Mouse (Mus musculus) G1E (cell line): ENCODE data around the gene Ugt1a6b. TPM values are rescaled to one million over a fixed set of nuclear protein-coding genes. Genes with fewer than 3 reads are reported as not detected.

Source experiments
- ATAC-seq: 2 replicates; pipeline ENCODE4 v1.8.0; 2016; ENCODE audit warnings: mild to moderate bottlenecking; ENCODE audit not compliant: insufficient number of reproducible peaks, poor library complexity, low FRiP score, severe bottlenecking; ENCODE audit errors: extremely low read depth
- DNase-seq: peaks from one replicate; pipeline ENCODE4 v3.0.0; 2012; ENCODE audit warnings: low spot score
- H3K27me3 ChIP-seq: 2 replicates; pipeline ENCODE4 v1.6.1; 2012; ENCODE audit warnings: mild to moderate bottlenecking, low read length, inconsistent platforms; ENCODE audit not compliant: insufficient read depth
- H3K36me3 ChIP-seq: replicated peaks from 2 replicates; pipeline ENCODE3; 2012; ENCODE audit warnings: mild to moderate bottlenecking, inconsistent platforms
- H3K4me1 ChIP-seq: 2 replicates; pipeline ENCODE4 v1.6.1; 2012; ENCODE audit warnings: low read depth, low read length, inconsistent platforms, mixed read lengths; ENCODE audit not compliant: insufficient read depth
- H3K4me3 ChIP-seq: 2 replicates; pipeline ENCODE4 v1.5.1; 2012; ENCODE audit warnings: low read depth, mild to moderate bottlenecking, inconsistent platforms, low read length, moderate library complexity, mixed read lengths
- H3K9me3 ChIP-seq: replicated peaks from 2 replicates; pipeline ENCODE4 v1.6.1; 2012; ENCODE audit warnings: inconsistent platforms
- CTCF ChIP-seq: IDR thresholded peaks from 2 replicates; pipeline ENCODE4 v1.5.1; 2012; ENCODE audit warnings: low read depth, low read length, inconsistent platforms, mixed read lengths
- GATA1 ChIP-seq: IDR thresholded peaks from 2 replicates; pipeline ENCODE4 v1.6.1; 2012; ENCODE audit warnings: borderline replicate concordance, low read length, inconsistent platforms, mixed read lengths
- GATA2 ChIP-seq: IDR thresholded peaks from 2 replicates; pipeline ENCODE4 v1.6.1; 2012; ENCODE audit warnings: low read depth, low read length, inconsistent platforms, borderline replicate concordance
- POLR2AphosphoS5 ChIP-seq: IDR thresholded peaks from 2 replicates; pipeline ENCODE4 v1.6.1; 2012; ENCODE audit warnings: low read depth, low read length, inconsistent platforms; ENCODE audit not compliant: insufficient replicate concordance
- TAL1 ChIP-seq: conservative IDR thresholded peaks from 2 replicates; pipeline ENCODE4 v1.6.1; 2012; ENCODE audit warnings: low read depth, low read length, inconsistent platforms, mixed read lengths
- polyA plus RNA-seq: library from polyadenylated mRNA; stranded (reverse); fragments of >175 nt; gene quantifications from 2 replicates; pipeline ENCODE4 v1.2.3, GENCODE M21; 2012
- total RNA-seq, 2 experiments: library from RNA; stranded (forward) in 1 of 2; stranded (reverse) in 1 of 2; fragments of 200-1000 nt in 1 of 2; fragments of >200 nt in 1 of 2; fragmentation: Nextera tagmentation in 1 of 2; gene quantifications; 2 replicates each; pipeline ENCODE4 v1.2.3; 2014 to 2017

Ugt1a6b gene
- total and polyA plus RNA-seq, 3 experiments: 0.27 TPM; not detected in 2

GRCm38 (mm10) chr1:88214462-88214952 lies 111.5 kb downstream of the Ugt1a6b start:
- ATAC-seq: no peak

GRCm38 (mm10) chr1:88215466-88216380 lies 112.7 kb downstream of the Ugt1a6b start:
- no peak overlapping the region for H3K4me3 ChIP-seq
- H3K9me3 ChIP-seq: no peaks in the 10 kb centered on the region
- ATAC-seq: no peak
- TF ChIP-seq GATA2 (no peak), CTCF (no peak), POLR2AphosphoS5 (no peak), TAL1 (no peak), GATA1 (no peak)
- no peak for DNase-seq
- H3K4me1 ChIP-seq: no peaks in the 10 kb centered on the region
- no peaks in the 10 kb centered on the region for H3K36me3 ChIP-seq
- H3K27me3 ChIP-seq: no peaks in the 10 kb centered on the region

More at GRCm38 (mm10) chr1:88214462-88214952, 111.5 kb downstream of the Ugt1a6b start:
- DNase-seq: no peak
- H3K9me3 ChIP-seq: no peaks in the 10 kb centered on the region
- no peaks in the 10 kb centered on the region for H3K27me3 ChIP-seq
- H3K36me3 ChIP-seq: no peaks in the 10 kb centered on the region
- no peak for TF ChIP-seq TAL1
- 0 out of 2 replicates have a peak, but pooled peaks have one; percentile 18 for TF ChIP-seq CTCF
- no peak overlapping the region for H3K4me3 ChIP-seq
- H3K4me1 ChIP-seq: no peaks in the 10 kb centered on the region

- H3K4me3 ChIP-seq: no peak overlapping the region
- H3K4me1 ChIP-seq: no peaks in the 10 kb centered on the region
- DNase-seq (no peak), ATAC-seq (no peak)
- TF ChIP-seq POLR2AphosphoS5 (no peak), GATA1 (no peak), TAL1 (no peak), GATA2 (no peak), CTCF (no peak)
- H3K36me3 ChIP-seq: no peaks in the 10 kb centered on the region
- H3K9me3 ChIP-seq: no peaks in the 10 kb centered on the region
- H3K27me3 ChIP-seq: no peaks in the 10 kb centered on the region
These were observed 113.5 kb downstream of the Ugt1a6b start for GRCm38 (mm10) chr1:88216551-88216950.

- TF ChIP-seq CTCF (0 out of 2 replicates have a peak, but pooled peaks have one; percentile 13), GATA2 (no peak)
- Histone ChIP-seq H3K36me3 (no peaks in the 10 kb centered on the region), H3K27me3 (no peaks in the 10 kb centered on the region), H3K4me1 (no peaks in the 10 kb centered on the region), H3K9me3 (no peaks in the 10 kb centered on the region), H3K4me3 (no peak overlapping the region)
- DNase-seq (no peak), ATAC-seq (no peak)
These were observed 114.1 kb downstream of the Ugt1a6b start for GRCm38 (mm10) chr1:88217144-88217543.

- DNase-seq (no peak), ATAC-seq (no peak)
- Histone ChIP-seq H3K4me1 (no peaks in the 10 kb centered on the region), H3K27me3 (no peaks in the 10 kb centered on the region), H3K36me3 (no peaks in the 10 kb centered on the region), H3K9me3 (no peaks in the 10 kb centered on the region), H3K4me3 (no peak overlapping the region)
- no peak for TF ChIP-seq POLR2AphosphoS5
- no peak for TF ChIP-seq GATA1
- no peak for TF ChIP-seq TAL1
- no peak for TF ChIP-seq GATA2
- no peak for TF ChIP-seq CTCF
These were observed 114.5 kb downstream of the Ugt1a6b start for GRCm38 (mm10) chr1:88217576-88217975.

- H3K4me3 ChIP-seq: no peak overlapping the region
- H3K9me3 ChIP-seq: no peaks in the 10 kb centered on the region
- H3K36me3 ChIP-seq: no peaks in the 10 kb centered on the region
- DNase-seq: no peak
- H3K4me1 ChIP-seq: no peaks in the 10 kb centered on the region
- no peaks in the 10 kb centered on the region for H3K27me3 ChIP-seq
- TF ChIP-seq CTCF: no peak
- no peak for ATAC-seq
These were observed 115.0 kb downstream of the Ugt1a6b start for GRCm38 (mm10) chr1:88218051-88218450.
